Mouse (Mus musculus) bone marrow, adult 2 months (tissue): ENCODE results near the gene Abcg8. TPM values are rescaled to one million over a fixed set of nuclear protein-coding genes. Genes with fewer than 3 reads are reported as not detected.

Experiments used
- H3K27ac ChIP-seq: fragments of 200-500 bp; 2 replicates; pipeline ENCODE4 v1.5.1; 2012; ENCODE audit warnings: low read depth, mild to moderate bottlenecking, control low read depth, inconsistent platforms, low read length; ENCODE audit not compliant: control insufficient read depth, poor library complexity, insufficient read depth
- H3K4me1 ChIP-seq: fragments of 200-500 bp; 2 replicates; pipeline ENCODE4 v1.6.1; 2011; ENCODE audit warnings: low read length; ENCODE audit not compliant: control insufficient read depth, insufficient read depth
- H3K4me3 ChIP-seq: fragments of 200-500 bp; replicated peaks from 2 replicates; pipeline ENCODE3; 2011; ENCODE audit warnings: mild to moderate bottlenecking, low read depth, low read length, control low read depth; ENCODE audit not compliant: control insufficient read depth
- CTCF ChIP-seq: fragments of 200-500 bp; IDR thresholded peaks from 2 replicates; pipeline ENCODE4 v1.5.1; 2011; ENCODE audit warnings: low read length, control low read depth; ENCODE audit not compliant: control insufficient read depth, insufficient read depth
- POLR2A ChIP-seq: fragments of 200-500 bp; IDR thresholded peaks from 2 replicates; pipeline ENCODE4 v1.6.1; 2011; ENCODE audit warnings: low read depth, mild to moderate bottlenecking, control low read depth, low read length, borderline replicate concordance; ENCODE audit not compliant: control insufficient read depth
- WGBS: fragments of 180-500 bp; shearing (Covaris S2); methylation state at CpG from one replicate; pipeline ENCODE4 v1.1.7; 2018; 5-methylcytosine and 5-hydroxymethylcytosine counted together
- polyA plus RNA-seq: library from polyadenylated mRNA; stranded (reverse); fragments of >200 nt; gene quantifications from 2 replicates; pipeline ENCODE4 v1.2.4, GENCODE M21; 2011; ENCODE audit warnings: low replicate concordance; ENCODE audit not compliant: missing spikeins, insufficient read depth, insufficient read length

Gene Abcg8
- polyA plus RNA-seq, 1 experiment = not detected

DNA sequence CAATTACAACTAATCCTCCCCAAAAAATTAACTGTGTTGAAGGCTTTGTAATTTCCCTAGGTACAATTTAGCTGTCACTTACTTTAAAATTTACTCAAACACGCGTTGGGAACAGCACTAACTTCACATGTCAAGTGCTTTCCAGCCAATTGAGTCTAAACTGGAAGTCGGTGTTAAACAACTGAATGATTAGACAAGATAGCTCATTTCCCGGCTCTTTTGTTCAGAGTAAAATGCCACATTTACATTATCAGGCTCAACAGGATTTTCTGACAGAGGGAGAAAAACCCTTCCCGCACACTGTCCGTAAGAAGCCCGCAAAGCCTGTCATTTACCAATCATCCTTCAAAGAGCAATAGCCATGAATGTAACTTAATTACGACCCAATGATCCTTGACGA is 68.9 kb downstream of the Abcg8 start:
- TF ChIP-seq CTCF = no peak
- no peak for TF ChIP-seq POLR2A
- H3K4me3 ChIP-seq = no peak overlapping the region
- H3K27ac ChIP-seq = no peak overlapping the region
- WGBS = 88% methylated on average over 9 of the region's 9 CpGs
- no peaks in the 10 kb centered on the region for H3K4me1 ChIP-seq

- H3K4me3 ChIP-seq = no peak overlapping the region
- WGBS = 86% methylated on average over 6 of the region's 6 CpGs
- no peak for TF ChIP-seq POLR2A
- TF ChIP-seq CTCF = no peak
- no peaks in the 10 kb centered on the region for H3K4me1 ChIP-seq
- no peak overlapping the region for H3K27ac ChIP-seq
Observed at GRCm38 (mm10) chr17:84747212-84747611, 71.1 kb downstream of the Abcg8 start.

GRCm38 (mm10) chr17:84748152-84748682 is 72.1 kb downstream of the Abcg8 start:
- 89% methylated on average over 9 of the region's 9 CpGs for WGBS
- TF ChIP-seq POLR2A (no peak), CTCF (no peak)
- Histone ChIP-seq H3K4me3 (no peak overlapping the region), H3K4me1 (no peaks in the 10 kb centered on the region), H3K27ac (no peak overlapping the region)

DNA sequence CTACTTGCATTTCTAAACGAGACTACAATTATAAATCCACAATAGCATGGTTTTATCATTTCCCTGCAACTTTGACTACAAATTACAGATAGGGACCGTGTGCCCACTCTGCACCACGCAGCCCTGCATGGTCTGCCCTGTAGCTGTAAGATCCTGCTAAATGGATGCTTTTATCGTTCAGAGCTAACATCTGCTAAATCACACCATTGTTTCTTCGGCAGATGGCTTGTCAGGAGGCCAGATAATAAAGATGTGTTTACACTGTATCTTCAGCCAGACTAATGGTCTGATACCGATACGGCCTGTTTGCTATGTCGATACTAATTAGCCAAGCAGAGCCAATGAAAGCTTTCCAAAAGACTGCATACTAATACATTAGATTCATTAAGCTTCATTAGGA is 73.2 kb downstream of the Abcg8 start:
- H3K4me3 ChIP-seq = no peak overlapping the region
- TF ChIP-seq CTCF (no peak), POLR2A (no peak)
- 85% methylated on average over 8 of the region's 8 CpGs for WGBS
- H3K4me1 ChIP-seq = no peaks in the 10 kb centered on the region
- H3K27ac ChIP-seq = no peak overlapping the region

Other genes with a start within 250 kb of the Abcg8 start
- gene Thada, start 210.1 kb upstream of the Abcg8 start, polyA plus RNA-seq = 4.0 and 5.3 TPM in 2 replicates
- 2.2 TPM in 2 replicates for gene Plekhh2, start 164.4 kb upstream of the Abcg8 start, polyA plus RNA-seq
- gene Dync2li1, start 49.8 kb upstream of the Abcg8 start, polyA plus RNA-seq = 0.72 and 2.2 TPM in 2 replicates
- gene Abcg5, start 6.7 kb downstream of the Abcg8 start, polyA plus RNA-seq = 0.85 TPM in 1 of 2 replicates, not detected in the other
- 14.1 and 27.6 TPM in 2 replicates for gene Lrpprc, start 114.5 kb downstream of the Abcg8 start, polyA plus RNA-seq